Mouse (Mus musculus) layer of hippocampus, postnatal 14 days (tissue): Measurements from ENCODE around the gene Snx29. TPM values are rescaled to one million over a fixed set of nuclear protein-coding genes. Genes with fewer than 3 reads are reported as not detected.
"Not testable (repeated sequence)": the region's sequence is repeated elsewhere in the genome, so short reads cannot be mapped to it uniquely, and the experiment has no call there.

Experiments used
- DNase-seq, 2 experiments: peaks; one replicate each; pipeline ENCODE4 v3.0.0; 2021 to 2022; ENCODE audit warnings: low spot score in 2 of 2, mixed read lengths in 1 of 2
- total RNA-seq, 2 experiments: library from RNA; stranded (reverse); gene quantifications; 2 replicates each; pipeline ENCODE4 v1.2.3; 2021

The Snx29 gene
- total RNA-seq, 2 experiments from 2014 or later = 26.9 to 33.6 TPM

- no peak for DNase-seq
Observed at GRCm38 (mm10) chr16:11359173-11359572, 36.5 kb downstream of the Snx29 start.

GRCm38 (mm10) chr16:11359919-11360318 lies 37.2 kb downstream of the Snx29 start:
- DNase-seq = no peak

GRCm38 (mm10) chr16:11360576-11360975 lies 37.9 kb downstream of the Snx29 start:
- not testable (repeated sequence) for DNase-seq

GRCm38 (mm10) chr16:11365626-11366025 lies 42.9 kb downstream of the Snx29 start:
- no peak for DNase-seq

GRCm38 (mm10) chr16:11366851-11367250 lies 44.1 kb downstream of the Snx29 start:
- no peak for DNase-seq

- no peak for DNase-seq
Observed at GRCm38 (mm10) chr16:11368412-11368811, 45.7 kb downstream of the Snx29 start.

- no peak for DNase-seq
Observed at GRCm38 (mm10) chr16:11369162-11369561, 46.5 kb downstream of the Snx29 start.

- no peak for DNase-seq
Observed at GRCm38 (mm10) chr16:11369642-11370041, 46.9 kb downstream of the Snx29 start.

- DNase-seq = no peak
Observed at GRCm38 (mm10) chr16:11370132-11370544, 47.4 kb downstream of the Snx29 start.

- DNase-seq = no peak
Observed at GRCm38 (mm10) chr16:11379264-11379663, 56.6 kb downstream of the Snx29 start.

- DNase-seq = no peak
Observed at GRCm38 (mm10) chr16:11380038-11380437, 57.3 kb downstream of the Snx29 start.

GRCm38 (mm10) chr16:11380871-11381270 lies 58.2 kb downstream of the Snx29 start:
- no peak for DNase-seq

GRCm38 (mm10) chr16:11384361-11384760 lies 61.7 kb downstream of the Snx29 start:
- DNase-seq = peak; percentile 31 to 46

GRCm38 (mm10) chr16:11385150-11385549 lies 62.4 kb downstream of the Snx29 start:
- DNase-seq = no peak

GRCm38 (mm10) chr16:11385798-11386197 lies 63.1 kb downstream of the Snx29 start:
- DNase-seq = no peak

GRCm38 (mm10) chr16:11386221-11386620 lies 63.5 kb downstream of the Snx29 start:
- no peak for DNase-seq

GRCm38 (mm10) chr16:11388085-11388484 lies 65.4 kb downstream of the Snx29 start:
- no peak for DNase-seq

- DNase-seq = no peak
Observed at GRCm38 (mm10) chr16:11389324-11389723, 66.6 kb downstream of the Snx29 start.

- no peak for DNase-seq
Observed at GRCm38 (mm10) chr16:11396570-11396969, 73.9 kb downstream of the Snx29 start.

GRCm38 (mm10) chr16:11399386-11399785 lies 76.7 kb downstream of the Snx29 start:
- DNase-seq = no peak

GRCm38 (mm10) chr16:11399845-11400565 lies 77.3 kb downstream of the Snx29 start:
- no peak for DNase-seq

GRCm38 (mm10) chr16:11400936-11401335 lies 78.2 kb downstream of the Snx29 start:
- no peak for DNase-seq

GRCm38 (mm10) chr16:11405193-11405592 lies 82.5 kb downstream of the Snx29 start:
- DNase-seq = no peak
